Mouse (Mus musculus) urinary bladder, adult 2 months (tissue): Measurements from ENCODE around the gene Macrod2. TPM values are rescaled to one million over a fixed set of nuclear protein-coding genes. Genes with fewer than 3 reads are reported as not detected.
A peak's percentile ranks its signal among the peaks of the same experiment; 100 is the strongest.

Experiments used
- DNase-seq: peaks from one replicate; pipeline ENCODE4 v3.0.0; 2022; ENCODE audit warnings: low spot score
- polyA plus RNA-seq: library from polyadenylated mRNA; depleted of rRNA; stranded (reverse); fragments of >200 nt; gene quantifications from 2 replicates; pipeline ENCODE4 v1.2.3, GENCODE M21; 2012

Macrod2 gene
- polyA plus RNA-seq, 1 experiment, result 3.5 TPM

DNA sequence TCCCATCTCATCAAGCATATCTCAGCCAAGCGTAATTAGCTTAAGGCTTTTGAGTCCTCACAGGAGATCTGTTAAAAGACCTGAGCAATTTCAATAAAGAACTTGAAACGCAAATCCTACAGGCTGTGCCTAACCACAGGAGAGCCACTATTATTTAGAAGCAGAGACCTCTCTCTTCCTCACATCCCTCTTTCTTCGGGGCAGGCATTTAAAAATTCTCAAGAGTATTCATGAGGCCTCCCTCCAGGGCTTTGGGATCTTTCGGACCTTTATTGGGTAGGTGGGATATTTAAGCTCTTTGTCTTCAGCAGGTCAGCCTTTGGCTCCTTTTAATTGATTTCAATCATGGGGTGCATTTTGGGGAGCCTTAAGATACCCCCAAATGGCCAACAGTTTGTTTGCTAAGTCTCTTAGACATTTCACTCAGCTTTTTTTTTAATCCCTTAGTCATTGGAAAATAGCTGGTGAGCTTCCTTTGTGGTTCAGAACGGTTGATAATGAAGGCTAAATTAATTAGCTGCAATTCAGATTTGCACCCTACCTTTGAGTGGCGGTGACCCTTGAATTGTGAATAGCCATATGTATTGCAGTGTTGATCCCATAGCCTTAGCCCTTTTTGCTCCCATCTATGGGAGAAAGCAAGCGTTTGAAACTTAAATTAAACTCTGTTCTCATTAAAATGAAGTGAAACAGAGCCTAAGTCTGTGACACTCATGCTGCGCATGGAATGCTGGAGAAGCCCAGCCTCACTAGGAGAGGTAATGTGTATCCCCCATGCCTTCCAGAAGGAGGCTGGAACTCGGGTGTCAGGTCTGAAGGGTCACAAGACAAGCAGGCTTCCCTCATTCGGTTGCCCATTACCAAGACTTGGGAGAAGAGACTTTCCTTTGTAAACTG is 1940.2 kb downstream of the Macrod2 start:
- DNase-seq, result no peak

DNA sequence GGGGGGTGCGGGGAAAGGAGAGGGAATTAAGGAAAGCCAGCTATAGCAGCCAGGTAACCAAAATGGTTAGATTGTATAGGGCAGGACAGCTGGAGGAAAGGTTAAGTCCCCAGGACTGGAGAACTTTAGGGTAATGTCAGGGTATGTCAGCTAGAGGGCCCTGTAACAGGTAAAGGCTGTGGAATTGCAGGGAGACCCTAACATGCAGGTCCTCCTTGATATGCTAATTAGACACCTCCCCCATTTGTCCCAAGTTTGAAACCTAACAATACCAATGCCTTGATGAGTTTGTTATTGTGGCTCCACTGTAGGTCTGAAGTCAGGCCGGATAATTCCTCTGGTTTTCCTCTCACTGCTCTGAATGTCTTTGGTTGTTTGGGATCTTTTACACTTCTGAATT is 1948.9 kb downstream of the Macrod2 start:
- DNase-seq, result no peak

DNA sequence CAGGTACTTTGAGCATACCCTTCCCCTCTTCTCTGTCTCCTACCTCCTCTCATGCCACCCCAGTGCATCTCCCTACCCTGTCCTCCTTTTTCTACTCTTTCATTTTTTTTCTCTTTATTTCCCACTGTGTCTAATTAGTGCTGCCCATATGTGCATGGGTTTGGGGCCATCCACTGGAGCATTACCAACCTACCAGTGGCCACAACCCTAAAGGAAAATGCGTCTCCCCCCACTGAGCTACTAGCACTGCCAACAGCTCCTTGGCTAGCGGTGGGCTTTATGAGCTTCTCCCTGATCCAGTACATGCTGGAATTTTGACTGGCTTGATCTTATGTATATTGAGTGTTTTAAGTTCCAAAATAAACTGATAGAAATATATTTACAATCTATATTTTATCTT is 1949.6 kb downstream of the Macrod2 start:
- no peak for DNase-seq

DNA sequence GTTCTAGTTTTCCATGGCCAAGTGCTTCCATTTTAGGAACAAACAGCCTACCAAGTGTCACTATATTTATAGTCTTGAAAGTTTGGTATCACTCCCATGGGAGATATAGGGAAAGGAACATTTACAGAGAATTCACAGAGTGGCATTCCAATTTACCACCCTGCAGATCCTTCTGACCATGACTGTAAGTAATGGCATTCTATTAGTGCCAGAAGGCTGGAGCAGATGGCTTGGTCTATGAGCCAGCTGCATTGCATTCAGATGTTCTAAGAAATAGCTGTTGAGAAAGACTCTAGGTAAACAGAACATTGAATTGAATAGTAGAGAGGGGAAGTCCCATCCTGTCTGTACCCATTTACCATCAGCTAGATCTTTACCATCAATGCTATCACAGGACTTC is 1954.7 kb downstream of the Macrod2 start:
- DNase-seq, result no peak

DNA sequence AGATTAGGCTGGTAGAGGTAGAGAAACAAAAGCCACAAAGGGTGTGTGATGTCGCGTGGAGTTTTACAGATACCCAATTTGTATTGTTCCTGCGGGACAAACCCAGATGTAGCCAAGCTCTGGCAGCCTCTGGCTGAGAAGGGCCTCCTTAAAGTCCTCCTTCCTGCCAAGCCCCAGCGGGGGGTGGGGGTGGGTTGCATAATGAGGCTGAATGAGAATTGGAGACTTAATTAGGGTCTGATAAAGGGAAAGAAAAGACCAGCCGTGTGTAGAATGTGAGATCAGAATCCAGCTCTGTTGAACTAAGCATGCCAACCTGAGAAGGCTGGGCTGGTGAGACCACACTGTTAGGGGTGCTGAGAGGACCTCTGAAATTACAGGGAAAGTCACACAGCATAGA is 1967.8 kb downstream of the Macrod2 start:
- DNase-seq, result no peak

DNA sequence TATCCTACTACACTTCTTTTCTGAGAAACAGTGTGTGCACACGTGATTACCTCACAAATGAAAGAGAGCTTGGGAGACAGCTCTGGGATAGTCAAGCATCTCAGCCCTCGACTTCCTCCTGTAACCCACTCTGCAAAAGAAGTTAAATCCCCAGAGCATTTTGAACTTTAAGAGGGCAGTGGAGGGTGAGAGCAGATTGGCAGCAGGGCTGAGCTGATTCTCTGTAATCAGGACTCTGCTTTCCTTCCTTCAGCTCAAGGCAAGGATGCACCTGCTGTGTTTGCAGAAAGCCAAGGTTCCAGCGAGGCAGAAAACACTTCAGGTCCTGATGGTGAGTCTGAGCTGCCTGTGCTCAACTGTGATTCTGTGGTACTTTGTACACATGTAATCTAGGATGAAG is 1978.9 kb downstream of the Macrod2 start:
- DNase-seq, result no peak

DNA sequence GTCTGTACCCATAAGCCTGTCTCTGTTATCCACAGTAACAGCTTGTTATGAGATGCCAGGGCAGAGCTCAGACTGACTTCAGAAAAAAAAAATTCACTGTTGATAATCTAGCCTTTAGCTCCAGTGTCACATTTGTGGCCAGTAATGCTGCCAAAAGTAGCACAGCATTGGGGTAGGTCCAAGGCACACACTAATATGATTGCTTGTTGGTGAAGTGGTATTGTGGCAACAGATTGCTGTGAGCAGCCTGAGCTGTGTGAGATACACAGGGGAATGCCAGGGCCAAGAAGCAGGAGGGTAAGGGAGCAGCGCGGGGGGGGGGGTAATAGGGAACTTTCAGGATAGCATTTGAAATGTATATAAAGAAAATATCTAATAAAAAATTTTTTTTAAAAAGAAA is 1985.5 kb downstream of the Macrod2 start:
- DNase-seq, result no peak

DNA sequence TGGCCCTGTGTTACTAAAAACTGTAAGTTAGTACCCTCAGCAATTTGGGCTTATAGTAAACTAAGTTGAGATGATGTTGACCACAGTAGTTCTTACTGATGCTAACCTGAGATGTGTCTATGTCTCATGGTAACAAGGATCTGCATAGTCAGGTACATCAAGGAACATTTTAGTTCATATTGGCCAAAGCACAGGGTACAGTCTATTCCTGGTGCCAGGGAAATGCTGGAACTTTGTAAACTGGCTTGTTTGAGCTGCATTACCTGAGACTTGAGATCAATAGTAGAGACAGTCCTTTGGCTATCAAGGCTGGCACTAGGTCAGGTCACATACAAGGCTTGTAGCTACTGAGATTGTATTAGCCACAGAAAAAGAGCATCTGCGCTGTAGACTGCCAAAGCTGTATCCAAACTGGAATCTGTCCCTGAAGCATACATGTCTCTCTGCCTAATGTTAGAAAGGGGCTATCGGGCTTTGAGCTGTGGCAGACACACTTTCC is 1986.0 kb downstream of the Macrod2 start:
- DNase-seq, result no peak

DNA sequence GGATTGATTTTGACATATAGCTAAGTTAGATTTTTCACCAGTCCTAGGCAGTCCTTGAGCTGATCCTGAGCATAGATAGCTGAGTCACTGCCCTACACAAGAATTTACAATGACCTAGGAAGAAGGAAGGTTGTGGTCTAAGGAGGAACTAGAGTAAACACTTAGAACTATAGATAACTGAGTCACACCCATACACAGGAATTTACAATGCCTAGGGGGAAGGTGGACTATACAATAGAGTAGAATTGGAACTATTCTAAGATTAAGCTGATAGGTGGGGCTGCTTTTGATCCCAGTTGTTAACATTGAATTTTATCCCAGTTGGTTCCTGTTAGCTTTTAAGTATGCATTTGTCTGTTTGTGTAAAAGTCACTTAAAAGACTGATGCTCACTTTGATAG is 1998.4 kb downstream of the Macrod2 start:
- DNase-seq, result no peak

DNA sequence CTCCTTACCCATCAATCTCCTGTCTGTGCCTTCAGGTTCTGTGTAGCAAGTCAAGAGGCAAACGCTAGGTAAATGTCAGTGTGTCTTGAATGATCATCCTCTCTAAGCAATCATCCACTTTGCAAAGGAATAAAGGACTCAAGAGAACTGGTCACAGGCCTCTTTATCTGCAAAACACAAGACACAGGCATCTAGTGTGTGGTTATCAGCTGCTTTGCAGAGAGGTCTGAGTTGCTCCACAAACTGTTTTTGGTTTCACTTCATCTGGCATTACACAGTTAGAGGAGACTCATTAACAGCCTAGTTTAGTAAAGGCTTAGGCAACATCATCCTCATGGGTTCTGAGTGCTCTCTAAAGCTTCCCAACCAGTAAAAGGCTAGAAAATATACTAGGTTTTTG is 2004.4 kb downstream of the Macrod2 start:
- DNase-seq, result no peak

DNA sequence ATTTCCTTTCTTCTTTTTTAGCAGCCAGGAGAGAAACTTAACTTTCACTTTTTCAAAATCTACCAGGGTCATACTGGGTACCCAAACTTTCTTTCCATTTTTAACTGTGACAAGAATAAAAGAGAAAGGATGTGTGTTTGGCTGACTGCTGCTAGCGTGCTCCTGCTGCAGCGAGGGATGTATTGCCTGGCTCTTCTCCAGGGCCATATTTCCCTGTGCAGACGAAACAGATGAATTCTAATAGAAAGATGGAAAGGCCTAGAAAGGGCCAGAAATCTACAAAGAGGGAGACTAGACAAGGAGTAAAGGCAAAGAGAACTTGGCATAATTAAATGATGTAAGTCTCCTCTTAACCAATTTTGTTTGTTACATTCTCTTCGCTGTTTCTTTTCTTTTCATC is 2005.7 kb downstream of the Macrod2 start:
- DNase-seq, result no peak

DNA sequence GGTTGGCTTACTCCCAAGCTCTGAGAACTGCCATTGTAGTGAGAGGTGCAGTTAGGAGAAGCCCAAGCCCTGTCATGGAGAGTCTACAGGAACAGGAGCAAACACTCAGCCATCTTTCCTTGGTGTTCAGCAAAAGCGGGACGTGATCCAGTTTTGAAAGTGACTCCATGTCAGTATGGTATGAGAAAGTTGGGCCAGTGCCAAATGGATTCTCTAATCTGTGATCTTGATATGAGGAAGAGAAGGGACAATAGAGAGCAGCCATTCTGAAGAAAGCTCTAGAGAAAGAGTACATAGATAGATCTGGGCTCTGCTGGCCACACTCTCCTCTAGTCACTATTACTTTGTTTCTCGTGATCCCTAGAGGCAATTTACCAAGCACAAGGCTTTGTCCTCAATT is 2006.2 kb downstream of the Macrod2 start:
- DNase-seq, result no peak

DNA sequence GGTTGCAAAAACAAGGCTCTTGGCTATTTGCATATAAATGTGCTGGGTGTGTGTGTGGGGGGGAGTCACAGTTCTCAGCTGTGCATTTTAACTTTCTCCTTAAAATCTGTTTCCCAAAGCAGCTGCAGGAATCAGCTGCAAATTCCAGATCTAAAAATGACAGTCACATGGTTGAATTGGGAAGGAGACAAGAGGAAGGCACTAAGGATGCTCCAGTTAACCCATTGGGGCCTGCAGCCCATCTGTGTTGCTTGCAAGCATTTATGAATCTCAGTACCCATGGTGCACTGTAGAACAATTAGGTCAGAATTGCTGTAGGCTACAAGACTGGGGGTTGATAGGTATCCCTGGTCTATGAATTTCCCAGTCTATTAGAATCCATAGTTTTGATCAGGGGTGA is 2008.3 kb downstream of the Macrod2 start:
- DNase-seq, result no peak

DNA sequence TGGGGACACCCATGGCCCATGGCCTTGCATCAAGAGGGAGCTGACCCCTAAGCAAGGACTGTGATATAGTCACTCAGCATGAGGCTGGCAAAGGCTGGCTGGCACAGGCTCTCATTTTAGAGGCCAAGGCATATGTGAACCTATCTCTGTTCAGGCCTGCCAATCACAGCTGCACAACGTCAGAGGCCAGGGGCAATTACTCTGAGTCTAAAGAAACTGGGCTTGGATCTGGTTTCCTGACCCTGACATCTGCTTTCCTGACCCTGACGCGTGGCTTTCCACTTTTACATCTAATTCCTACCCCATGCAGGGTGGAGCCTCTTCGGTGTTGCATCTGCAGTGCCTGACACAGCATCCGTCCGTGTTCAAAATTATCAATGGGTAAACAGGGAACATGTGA is 2009.2 kb downstream of the Macrod2 start:
- no peak for DNase-seq

DNA sequence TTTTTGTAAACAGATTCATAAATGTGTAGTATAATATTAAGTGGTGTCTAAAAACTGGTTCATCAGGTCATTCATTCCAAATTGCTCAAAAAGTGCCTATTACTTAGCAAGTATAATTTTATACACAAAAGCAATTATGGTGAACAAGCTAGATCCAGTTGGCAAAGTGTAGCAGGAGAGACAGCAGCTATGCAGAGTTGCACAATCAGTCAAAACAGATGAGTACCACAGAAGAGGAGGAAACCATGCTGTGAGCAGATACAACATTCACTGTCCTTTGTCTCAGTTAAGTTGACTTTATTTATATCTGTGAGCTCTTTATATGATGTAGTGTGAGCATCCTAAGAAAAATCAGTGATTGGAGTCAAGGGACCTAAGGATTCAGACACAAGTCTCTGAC is 2012.2 kb downstream of the Macrod2 start:
- no peak for DNase-seq

DNA sequence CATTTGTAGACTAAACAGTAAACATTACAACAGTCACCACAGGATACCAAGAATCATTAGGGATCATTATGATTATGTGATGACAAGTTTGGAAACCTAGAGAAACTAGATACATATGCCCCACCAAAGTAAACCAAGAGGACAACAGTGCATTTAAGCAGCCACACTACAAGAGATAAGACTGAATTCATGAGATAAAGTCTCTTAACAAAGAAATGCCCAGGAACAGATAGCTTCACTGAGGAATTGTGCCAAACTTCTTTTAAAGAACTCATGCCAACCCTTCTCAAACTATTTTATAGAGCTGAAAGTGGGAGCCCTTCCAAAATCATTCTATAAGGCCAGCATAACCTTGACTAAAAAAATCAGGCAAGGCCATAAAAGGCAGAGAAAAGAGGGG is 2015.0 kb downstream of the Macrod2 start:
- DNase-seq, result no peak

DNA sequence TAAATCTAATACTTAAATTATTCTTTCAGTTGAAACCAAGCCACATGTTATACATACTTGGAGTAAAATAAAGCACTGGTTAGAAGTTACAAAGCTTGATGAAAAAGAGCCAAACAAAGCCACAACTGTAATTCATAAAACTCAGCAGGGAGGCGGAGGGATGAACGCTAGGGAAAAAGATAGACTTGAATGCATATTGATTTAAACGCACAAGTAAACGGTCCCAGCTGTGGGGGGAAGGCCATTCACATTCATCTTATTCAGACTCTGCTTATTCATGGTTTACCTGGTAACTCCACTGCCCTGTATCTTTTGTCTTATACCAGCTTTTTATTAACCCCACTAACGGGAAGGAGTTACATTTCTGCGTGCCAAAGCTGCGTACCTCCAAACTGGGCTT is 2038.0 kb downstream of the Macrod2 start:
- no peak for DNase-seq

DNA sequence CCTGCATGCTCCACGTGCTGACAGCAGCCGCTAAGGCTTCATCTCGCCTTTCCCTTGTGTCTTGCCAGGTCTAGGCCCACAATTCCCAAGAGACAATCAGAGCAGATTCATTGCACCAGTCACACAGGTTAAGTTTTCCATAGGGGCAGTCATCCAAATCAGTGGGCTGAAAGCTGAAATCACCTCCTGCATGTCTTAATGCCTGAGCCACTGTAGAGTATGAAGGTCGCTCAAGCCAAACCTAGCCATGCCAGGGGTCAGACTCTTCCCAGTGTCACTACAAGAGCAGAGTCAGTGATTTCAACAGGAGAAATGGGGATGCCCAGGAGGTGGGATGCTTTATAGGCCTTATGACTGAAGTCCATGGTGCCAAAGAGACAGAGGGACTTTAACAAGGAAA is 2039.6 kb downstream of the Macrod2 start:
- DNase-seq, result no peak

DNA sequence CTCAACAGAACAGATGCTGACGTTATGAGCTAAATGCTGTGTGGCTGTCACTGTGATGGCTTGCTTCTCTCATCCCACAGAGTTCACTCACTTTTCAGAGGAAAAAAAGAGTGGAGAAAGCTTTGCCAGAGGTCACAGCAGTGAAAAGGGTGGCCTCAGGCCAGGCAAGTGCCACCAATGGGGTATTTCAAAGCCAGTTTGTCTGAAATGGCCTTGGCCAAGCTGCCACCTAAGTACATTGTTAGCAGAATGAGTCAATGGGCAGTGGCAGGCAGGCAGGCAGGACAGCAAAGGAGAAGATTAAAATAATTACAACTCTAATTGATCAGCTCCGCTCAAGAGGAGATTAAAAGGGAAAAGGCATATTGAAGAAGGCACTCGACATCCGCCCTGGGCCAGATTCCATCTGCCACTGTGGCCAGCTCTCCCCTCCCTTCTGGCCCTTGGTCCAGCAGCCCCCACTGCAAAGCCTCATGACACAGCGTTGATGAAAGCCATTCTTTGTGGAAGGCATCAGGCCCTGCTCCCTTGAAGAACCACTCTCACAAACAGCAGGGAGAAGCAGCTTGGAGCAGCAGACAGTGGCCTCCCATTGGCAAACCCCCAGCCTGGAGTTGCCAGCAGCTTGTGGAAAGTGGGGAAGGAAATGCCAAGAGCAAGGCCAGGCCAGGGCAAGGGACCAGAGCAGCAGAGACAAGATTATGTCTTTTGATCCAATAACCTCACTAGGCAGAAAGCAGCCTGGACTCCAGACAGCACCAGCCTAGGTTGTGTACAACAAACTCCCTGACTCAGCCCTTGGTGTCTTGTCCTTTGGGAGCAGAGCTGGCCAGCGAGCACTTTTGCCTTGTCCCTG is 2042.7 kb downstream of the Macrod2 start:
- DNase-seq, result peak; percentile 24
